Mouse (Mus musculus) stomach, embryonic 15.5 days (tissue): Measurements from ENCODE around the gene Chtop. TPM values are rescaled to one million over a fixed set of nuclear protein-coding genes. Genes with fewer than 3 reads are reported as not detected.

Experiments used
- ATAC-seq: fragments of 200-750 bp; cut with Nextera tagmentation; 2 replicates; pipeline ENCODE4 v1.8.0; 2017; ENCODE audit warnings: low read depth, moderate number of reproducible peaks, moderate TSS enrichment; ENCODE audit not compliant: insufficient read depth, low FRiP score
- H3K27ac ChIP-seq: fragments of 300-500 bp; sonication (generic); 2 replicates; pipeline ENCODE4 v1.5.1; 2015; ENCODE audit warnings: mild to moderate bottlenecking, inconsistent platforms
- H3K27me3 ChIP-seq: fragments of 300-500 bp; sonication (generic); replicated peaks from 2 replicates; pipeline ENCODE4 v1.6.1; 2015; ENCODE audit warnings: inconsistent platforms
- H3K36me3 ChIP-seq: fragments of 300-500 bp; sonication (generic); 2 replicates; pipeline ENCODE4 v1.6.1; 2015; ENCODE audit warnings: inconsistent platforms
- H3K4me1 ChIP-seq: fragments of 300-500 bp; sonication (generic); 2 replicates; pipeline ENCODE4 v1.6.1; 2015; ENCODE audit warnings: inconsistent platforms
- H3K4me2 ChIP-seq: fragments of 300-500 bp; sonication (generic); 2 replicates; pipeline ENCODE4 v1.6.1; 2015; ENCODE audit warnings: mild to moderate bottlenecking, inconsistent platforms
- H3K4me3 ChIP-seq: fragments of 300-500 bp; sonication (generic); replicated peaks from 2 replicates; pipeline ENCODE4 v1.5.1; 2015; ENCODE audit warnings: inconsistent platforms
- H3K9ac ChIP-seq: fragments of 300-500 bp; sonication (generic); 2 replicates; pipeline ENCODE4 v1.6.1; 2015; ENCODE audit warnings: inconsistent platforms
- H3K9me3 ChIP-seq: fragments of 300-500 bp; sonication (generic); 2 replicates; pipeline ENCODE4 v1.6.1; 2016; ENCODE audit warnings: inconsistent platforms
- WGBS: fragments of 180-500 bp; shearing (Covaris S2); methylation state at CpG from one replicate; pipeline ENCODE4 v1.1.7; 2015; 5-methylcytosine and 5-hydroxymethylcytosine counted together
- polyA plus RNA-seq: library from polyadenylated mRNA; unstranded; fragments of >200 nt; fragmentation: Nextera tagmentation; extraction: Ambion mirVana; gene quantifications from 2 replicates; pipeline ENCODE4 v1.2.1, GENCODE M21; 2015

The Chtop gene
- polyA plus RNA-seq, 1 experiment from 2014 or later = 126 TPM

DNA sequence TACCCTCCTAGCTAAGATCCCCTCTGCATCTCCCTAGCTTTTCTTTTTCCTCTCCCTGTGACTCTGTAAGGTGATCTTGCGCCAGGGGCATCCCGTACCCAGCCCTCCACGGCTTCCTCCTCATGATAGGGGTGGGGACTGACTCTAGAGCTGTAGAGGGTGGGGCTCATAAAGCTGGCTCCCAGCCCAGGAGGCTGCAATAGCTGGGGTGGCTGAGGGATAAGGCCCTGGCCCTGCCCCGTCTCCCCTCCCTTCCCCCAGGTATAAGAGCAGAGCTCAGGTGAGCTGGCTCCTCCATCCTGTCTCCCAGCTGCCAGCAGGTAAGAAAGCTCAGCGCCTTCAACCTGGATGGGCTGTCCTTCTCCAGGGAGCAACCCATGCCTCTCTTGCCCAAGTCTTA lies 17.3 kb upstream of the Chtop start, which contains the start of gene S100a14:
Gene S100a14, plus strand, starts transcription at position 277 of the 400 bp plus-strand sequence.
- Histone ChIP-seq H3K4me3 (peak within 1 kb of the TSS; percentile 16; the same call in 1 of the 2 replicates), H3K9ac (no peak within 1 kb of the TSS), H3K4me2 (peak within 1 kb of the TSS; percentile 19; the same call in 1 of the 2 replicates), H3K27me3 (no peaks in the 10 kb centered on the region), H3K9me3 (no peaks in the 10 kb centered on the region), H3K4me1 (0 out of 2 replicates have a peak, but pooled peaks cover 3% of the 10 kb centered on the region), H3K36me3 (no peaks in the 10 kb centered on the region), H3K27ac (peak within 1 kb of the TSS; percentile 45)
- WGBS = 47% methylated on average over 5 of the region's 5 CpGs
- peak; percentile 89 for ATAC-seq

DNA sequence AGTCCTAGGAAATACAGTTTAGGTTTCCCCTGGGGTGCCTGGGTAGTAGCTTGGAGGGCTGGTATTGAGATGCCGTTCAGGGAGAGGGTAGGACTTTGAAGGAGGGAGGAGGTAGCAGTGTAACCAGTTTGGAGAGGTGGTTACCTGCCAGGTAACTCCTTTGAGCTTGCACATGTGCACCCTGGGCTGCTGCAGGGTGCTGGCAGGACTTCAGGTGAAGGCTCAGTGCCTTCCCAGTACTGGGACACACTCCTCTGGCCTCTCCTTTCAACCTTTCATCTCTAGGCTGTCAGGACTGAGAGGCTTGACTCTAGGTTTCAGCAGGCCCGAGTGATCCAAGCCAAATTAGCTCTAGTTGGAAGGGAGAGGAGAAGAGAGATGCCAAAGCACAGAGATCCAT lies 16.8 kb upstream of the Chtop start:
- no peak overlapping the region for H3K4me3 ChIP-seq
- no peaks in the 10 kb centered on the region for H3K9me3 ChIP-seq
- H3K27ac ChIP-seq = peak overlapping the region; percentile 45
- no peaks in the 10 kb centered on the region for H3K36me3 ChIP-seq
- no peaks in the 10 kb centered on the region for H3K27me3 ChIP-seq
- H3K4me2 ChIP-seq = no peak overlapping the region
- H3K9ac ChIP-seq = no peak overlapping the region
- ATAC-seq = no peak
- H3K4me1 ChIP-seq = 0 out of 2 replicates have a peak, but pooled peaks cover 3% of the 10 kb centered on the region
- 58% methylated on average over 2 of the region's 2 CpGs for WGBS

DNA sequence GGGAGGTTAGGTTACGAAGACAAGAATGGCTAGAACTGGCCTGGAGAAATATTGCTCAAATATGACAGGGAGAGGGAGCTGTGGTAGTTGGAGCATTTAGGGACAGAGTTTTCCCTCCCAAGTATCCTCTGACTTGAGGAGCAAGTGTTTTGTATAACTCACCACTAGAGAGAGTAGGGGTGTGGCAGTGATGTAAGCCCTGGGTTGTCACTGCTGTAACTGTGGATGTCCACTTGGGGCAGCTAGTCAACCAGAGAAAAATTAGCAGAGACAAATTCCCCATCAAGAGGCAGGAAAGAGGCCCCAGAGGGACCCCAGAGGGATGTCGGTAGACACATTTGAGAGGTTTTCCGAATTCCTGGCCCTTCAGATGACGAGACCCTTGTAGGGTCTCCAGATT lies 16.1 kb upstream of the Chtop start:
- Histone ChIP-seq H3K4me3 (no peak overlapping the region), H3K4me2 (no peak overlapping the region), H3K4me1 (0 out of 2 replicates have a peak, but pooled peaks cover 3% of the 10 kb centered on the region), H3K27ac (peak overlapping the region; percentile 45), H3K36me3 (no peaks in the 10 kb centered on the region), H3K9ac (no peak overlapping the region), H3K27me3 (no peaks in the 10 kb centered on the region), H3K9me3 (no peaks in the 10 kb centered on the region)
- no peak for ATAC-seq
- WGBS = 69% methylated on average over 4 of the region's 4 CpGs

DNA sequence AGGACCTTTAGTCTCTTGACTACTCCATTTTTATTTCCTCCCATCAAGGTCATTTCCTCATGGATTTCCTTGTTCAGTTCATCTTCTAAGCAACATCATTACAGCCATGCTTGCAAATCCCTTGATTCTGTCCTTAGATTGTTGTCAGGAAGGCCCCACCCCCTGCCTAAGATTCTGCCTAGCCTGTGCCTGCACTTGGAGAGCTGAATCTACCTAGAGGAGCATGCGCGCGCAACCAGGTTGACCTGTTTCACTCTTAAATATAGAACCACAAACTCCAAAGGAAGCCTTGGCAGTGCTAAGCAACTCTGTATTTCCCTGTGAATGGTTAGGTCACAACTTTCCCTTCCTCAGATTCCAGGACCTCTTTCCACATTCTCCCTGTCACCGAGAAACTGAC lies 8.4 kb upstream of the Chtop start:
- 83% methylated on average over 4 of the region's 4 CpGs for WGBS
- Histone ChIP-seq H3K4me1 (peaks cover 20% of the 10 kb centered on the region), H3K27me3 (no peaks in the 10 kb centered on the region), H3K9me3 (no peaks in the 10 kb centered on the region), H3K9ac (no peak overlapping the region), H3K36me3 (no peaks in the 10 kb centered on the region), H3K27ac (no peak overlapping the region), H3K4me2 (no peak overlapping the region), H3K4me3 (no peak overlapping the region)
- no peak for ATAC-seq

DNA sequence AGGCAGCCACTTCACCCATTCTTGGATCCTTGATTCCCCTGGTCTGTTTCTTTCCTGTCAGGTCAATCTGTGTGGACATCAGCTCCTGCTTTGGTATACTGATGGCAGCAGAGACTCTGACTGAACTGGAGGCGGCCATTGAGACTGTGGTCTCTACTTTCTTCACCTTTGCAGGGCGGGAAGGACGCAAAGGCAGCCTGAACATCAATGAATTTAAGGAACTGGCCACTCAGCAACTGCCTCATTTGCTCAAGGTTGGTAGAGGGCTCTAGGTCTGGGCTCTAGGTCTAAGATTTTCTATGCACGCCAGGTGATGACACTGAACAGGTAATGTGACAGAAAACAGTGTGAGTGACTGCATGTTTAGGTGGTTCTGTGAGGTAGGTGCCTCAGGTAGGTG lies 6.5 kb upstream of the Chtop start:
- ATAC-seq = no peak
- H3K27me3 ChIP-seq = no peaks in the 10 kb centered on the region
- no peak overlapping the region; the same call in 1 of the 2 replicates for H3K4me3 ChIP-seq
- peak overlapping the region; percentile 92; the same call in 1 of the 2 replicates for H3K4me2 ChIP-seq
- no peak overlapping the region for H3K9ac ChIP-seq
- no peak overlapping the region for H3K27ac ChIP-seq
- H3K4me1 ChIP-seq = peaks cover 20% of the 10 kb centered on the region
- 91% methylated on average over 4 of the region's 4 CpGs for WGBS
- no peaks in the 10 kb centered on the region for H3K36me3 ChIP-seq
- H3K9me3 ChIP-seq = no peaks in the 10 kb centered on the region

DNA sequence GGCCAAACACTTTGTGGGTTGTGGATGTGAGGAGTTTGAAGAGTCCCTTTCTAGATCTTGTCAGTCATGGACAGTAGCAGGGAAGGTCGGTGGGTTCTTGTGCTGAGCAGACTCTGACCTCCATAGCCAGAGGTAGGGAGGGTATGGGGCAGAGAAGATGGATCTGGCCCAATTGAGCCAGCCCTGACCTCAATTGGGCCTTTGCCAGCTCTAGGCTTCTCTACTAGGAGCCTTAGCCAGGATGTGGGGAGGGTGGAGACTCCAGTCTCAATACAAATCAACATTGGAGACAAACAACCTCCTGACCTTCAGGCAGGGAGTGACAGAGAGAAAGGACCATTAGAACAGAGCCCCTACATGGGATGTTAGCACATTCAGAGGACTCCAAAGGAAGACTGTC lies 5.9 kb upstream of the Chtop start:
- WGBS = 30% methylated on average over 1 of the region's 1 CpGs
- Histone ChIP-seq H3K4me2 (peak overlapping the region; percentile 92), H3K9me3 (no peaks in the 10 kb centered on the region), H3K36me3 (no peaks in the 10 kb centered on the region), H3K9ac (peak overlapping the region; percentile 13; the same call in 1 of the 2 replicates), H3K4me1 (peaks cover 20% of the 10 kb centered on the region), H3K27ac (0 out of 2 replicates have a peak overlapping the region, but pooled peaks have one; percentile 55), H3K27me3 (no peaks in the 10 kb centered on the region), H3K4me3 (peak overlapping the region; percentile 46)
- ATAC-seq = 0 out of 2 replicates have a peak, but pooled peaks have one; percentile 23

DNA sequence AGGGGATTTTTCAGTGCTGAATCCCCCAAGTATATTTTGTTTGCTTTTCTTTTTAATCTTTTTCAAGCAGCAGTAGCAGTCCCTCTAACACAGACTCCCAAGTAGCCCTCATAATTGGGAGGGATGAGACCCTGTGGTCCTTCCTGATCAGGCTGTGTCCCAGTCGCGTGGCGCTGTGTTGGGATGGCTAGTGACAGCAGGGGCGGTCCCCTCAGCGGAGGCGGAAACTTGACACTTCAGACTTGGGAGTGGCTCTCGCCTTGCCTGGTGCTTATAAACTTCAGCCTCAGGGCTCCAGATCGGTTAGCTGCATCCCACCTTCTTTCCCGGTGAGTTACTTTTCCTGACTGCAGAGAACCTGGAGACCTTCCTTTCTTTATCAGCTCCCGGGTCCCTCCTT lies 5.4 kb upstream of the Chtop start:
- H3K9ac ChIP-seq = peak overlapping the region; percentile 13
- peak overlapping the region; percentile 46 for H3K4me3 ChIP-seq
- peak overlapping the region; percentile 57 for H3K27ac ChIP-seq
- H3K36me3 ChIP-seq = no peaks in the 10 kb centered on the region
- 0% methylated on average over 10 of the region's 10 CpGs for WGBS
- peak overlapping the region; percentile 92 for H3K4me2 ChIP-seq
- peak; percentile 80 for ATAC-seq
- H3K27me3 ChIP-seq = no peaks in the 10 kb centered on the region
- peaks cover 20% of the 10 kb centered on the region for H3K4me1 ChIP-seq
- no peaks in the 10 kb centered on the region for H3K9me3 ChIP-seq

DNA sequence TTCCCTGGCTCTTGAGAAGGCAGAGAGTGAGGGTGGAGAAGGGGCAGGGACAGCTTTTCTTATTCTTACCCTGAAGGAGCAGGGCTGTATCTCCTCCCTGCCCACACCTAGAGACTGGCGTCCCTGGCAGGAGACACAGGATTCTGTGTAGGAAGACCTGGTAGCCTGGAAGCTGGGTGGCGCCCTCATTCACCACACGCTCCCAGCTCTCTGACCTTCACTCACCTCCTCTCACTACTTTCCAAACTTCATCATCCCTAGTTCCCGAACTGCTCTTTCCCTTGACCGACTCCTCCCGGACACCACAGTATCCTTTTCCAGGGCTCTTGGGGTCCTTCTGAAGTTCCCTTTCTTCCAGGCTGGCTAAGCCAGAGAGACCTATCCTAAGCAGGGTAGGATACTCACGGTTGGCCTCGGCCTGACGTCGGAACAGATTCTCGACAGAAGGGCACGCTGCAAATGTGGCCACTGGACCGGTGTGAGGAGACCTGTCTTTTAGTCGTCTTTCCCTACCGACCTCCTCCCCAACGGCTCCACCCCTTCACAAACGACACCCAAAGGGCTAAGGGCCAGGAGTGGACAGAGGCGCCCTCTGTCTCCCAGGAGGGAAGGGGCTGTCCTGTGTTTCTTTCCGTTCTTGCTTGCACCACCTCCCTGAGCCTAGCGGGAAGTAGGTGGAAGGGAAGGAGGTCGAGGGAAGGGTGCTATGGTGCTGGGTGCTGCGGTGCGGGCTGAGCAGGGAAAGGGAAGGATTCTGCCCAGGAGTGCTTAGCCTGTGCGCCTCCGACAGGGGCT lies 4.7 kb upstream of the Chtop start, which contains the start of the genes S100a1 and S100a13:
Gene S100a1, minus strand, starts transcription at position 597 of the 795 bp plus-strand sequence.
Gene S100a13, plus strand, starts transcription at position 640 of the 795 bp plus-strand sequence.
- Histone ChIP-seq H3K9ac (peak within 1 kb of the TSS; percentile 32), H3K9me3 (no peaks in the 10 kb centered on the region), H3K27ac (peak within 1 kb of the TSS; percentile 57), H3K4me2 (peak within 1 kb of the TSS; percentile 92), H3K4me1 (peaks cover 20% of the 10 kb centered on the region), H3K4me3 (peak within 1 kb of the TSS; percentile 46), H3K36me3 (no peaks in the 10 kb centered on the region), H3K27me3 (no peaks in the 10 kb centered on the region)
- ATAC-seq = peak; percentile 56
- WGBS = 4% methylated on average over 24 of the region's 25 CpGs

DNA sequence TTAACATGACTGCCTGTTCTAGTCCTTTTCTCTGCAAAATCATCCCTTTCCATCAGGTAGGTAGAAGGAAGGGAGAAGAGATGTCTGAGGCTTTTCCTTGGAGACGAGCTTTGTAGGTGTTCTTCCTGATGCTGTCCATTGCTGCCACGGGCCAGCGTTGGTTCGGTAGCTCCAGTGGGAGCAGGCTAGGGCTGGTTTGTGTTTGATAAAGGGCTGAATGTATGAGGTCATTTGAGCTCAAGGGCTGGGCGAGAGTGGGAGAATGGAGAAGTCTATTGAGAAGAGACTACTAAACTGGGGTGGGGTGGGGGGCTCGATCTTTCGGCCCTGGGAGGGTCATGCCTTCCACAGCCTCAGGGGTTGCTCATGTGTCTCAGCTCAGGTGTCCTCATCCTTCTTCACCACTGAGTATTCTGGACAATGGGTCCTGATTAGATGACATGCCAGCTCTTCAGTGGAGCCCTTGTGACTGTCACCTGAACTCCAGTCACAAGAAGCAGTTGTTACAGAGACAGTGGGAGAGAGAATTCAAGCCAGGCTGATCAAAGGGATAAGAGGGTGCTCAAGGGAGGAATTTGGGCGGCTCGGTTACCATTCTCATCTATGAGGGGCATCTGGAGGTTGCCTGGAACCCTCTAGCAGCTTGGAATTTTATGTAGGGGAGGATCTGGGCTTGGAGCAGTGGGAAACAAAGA lies 3.8 kb upstream of the Chtop start:
- H3K27ac ChIP-seq = no peak overlapping the region
- ATAC-seq = no peak
- no peaks in the 10 kb centered on the region for H3K27me3 ChIP-seq
- H3K9me3 ChIP-seq = no peaks in the 10 kb centered on the region
- peak overlapping the region; percentile 92; the same call in 1 of the 2 replicates for H3K4me2 ChIP-seq
- peaks cover 21% of the 10 kb centered on the region for H3K4me1 ChIP-seq
- H3K36me3 ChIP-seq = no peaks in the 10 kb centered on the region
- no peak overlapping the region for H3K9ac ChIP-seq
- 70% methylated on average over 9 of the region's 9 CpGs for WGBS
- H3K4me3 ChIP-seq = no peak overlapping the region

DNA sequence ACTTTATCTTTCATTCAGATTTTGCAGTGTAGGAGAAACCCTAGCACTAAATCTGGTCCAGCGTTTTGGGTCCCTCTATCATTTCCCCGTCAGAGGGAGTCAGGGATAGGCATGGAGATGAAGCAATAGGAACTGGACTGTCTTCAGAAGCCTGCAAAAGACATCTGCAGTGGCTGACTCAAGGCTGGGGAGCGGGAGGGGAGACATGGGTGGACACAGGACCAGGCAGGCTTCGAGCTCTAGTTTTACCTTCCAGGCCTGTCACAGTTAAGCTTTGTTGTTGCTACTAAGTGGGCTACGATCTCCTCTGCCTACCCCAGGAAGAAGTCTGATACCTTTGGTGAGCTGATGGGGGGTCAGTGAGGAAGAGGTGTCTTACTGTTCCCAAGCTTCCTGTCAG lies 3.0 kb upstream of the Chtop start:
- H3K4me3 ChIP-seq = no peak overlapping the region
- whole genome bisulfite sequencing = 81% methylated on average over 5 of the region's 5 CpGs
- ATAC-seq = no peak
- no peak overlapping the region for H3K9ac ChIP-seq
- H3K9me3 ChIP-seq = no peaks in the 10 kb centered on the region
- H3K27ac ChIP-seq = no peak overlapping the region
- no peaks in the 10 kb centered on the region for H3K27me3 ChIP-seq
- H3K4me2 ChIP-seq = no peak overlapping the region
- H3K36me3 ChIP-seq = no peaks in the 10 kb centered on the region
- peaks cover 23% of the 10 kb centered on the region for H3K4me1 ChIP-seq

DNA sequence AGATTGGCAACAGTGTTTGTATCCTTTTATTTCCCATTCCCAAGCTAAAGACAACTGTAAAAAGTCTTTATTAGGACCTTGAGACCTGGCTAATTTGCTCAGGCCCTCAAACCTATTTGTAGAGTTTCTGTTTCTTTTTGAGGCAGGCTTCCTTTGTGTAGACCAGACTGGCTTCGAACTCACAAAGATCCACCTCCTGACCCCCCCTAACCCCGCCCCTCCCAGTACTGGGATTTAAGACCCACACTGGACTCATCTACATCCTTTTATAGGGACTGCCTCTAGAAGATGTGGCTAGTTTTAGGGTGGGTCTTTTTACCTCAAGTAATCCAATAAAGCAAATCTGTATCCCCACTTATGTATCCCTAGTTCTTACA lies 437 bp upstream of the Chtop start:
- Histone ChIP-seq H3K36me3 (peaks cover 11% of the 10 kb centered on the region; the same call in 1 of the 2 replicates), H3K4me2 (peak overlapping the region; percentile 55), H3K27me3 (no peaks in the 10 kb centered on the region), H3K9ac (no peak overlapping the region), H3K4me1 (peaks cover 15% of the 10 kb centered on the region), H3K9me3 (no peaks in the 10 kb centered on the region), H3K27ac (peak overlapping the region; percentile 62), H3K4me3 (peak overlapping the region; percentile 96)
- no peak for ATAC-seq
- WGBS = 26% methylated on average over 2 of the region's 2 CpGs
